ENCODE assay signal across 8 mouse cellular contexts in the genomic region with DNA sequence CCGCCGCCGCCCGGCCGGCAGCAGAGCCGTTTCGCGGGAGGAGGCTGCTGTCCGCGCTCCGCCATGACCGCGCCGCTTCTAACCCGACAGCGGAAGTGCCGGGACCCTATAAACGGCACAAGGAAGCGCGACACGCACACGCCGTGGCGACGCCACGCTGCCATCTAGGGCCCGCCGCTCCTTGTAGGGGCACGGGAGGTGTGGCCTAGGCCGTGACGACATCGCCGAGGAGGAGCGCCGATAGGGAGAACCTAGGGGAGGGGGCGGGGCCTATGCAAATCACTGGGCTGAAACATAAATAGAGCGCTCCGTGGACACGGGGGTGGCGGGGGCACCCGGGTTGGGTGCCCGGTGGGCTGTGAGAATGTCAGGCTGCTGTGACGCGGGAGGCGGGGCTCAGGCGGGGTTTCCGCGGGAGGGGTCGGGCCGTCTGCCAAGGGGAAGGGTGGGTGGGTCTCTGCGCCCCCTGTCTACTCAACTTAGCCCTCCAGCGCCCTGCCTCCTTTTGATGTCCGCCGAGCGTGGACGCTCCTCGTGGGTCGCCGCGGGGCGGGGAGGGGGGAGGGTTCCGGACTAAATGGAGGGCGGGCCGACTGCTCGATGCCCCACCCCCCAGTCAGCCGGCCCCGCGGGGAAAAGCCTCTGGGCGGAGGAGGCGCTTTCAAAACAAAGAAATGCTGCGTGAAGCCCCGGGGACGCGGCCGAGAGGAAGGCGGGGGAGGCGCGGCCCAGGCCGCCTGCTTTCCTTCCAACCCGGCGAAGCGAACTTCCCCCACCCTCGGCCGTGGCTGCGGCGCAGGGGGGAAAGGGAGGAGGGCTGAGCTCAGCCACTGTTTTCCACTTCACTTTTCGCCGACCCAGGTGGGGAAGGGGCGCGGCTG.
DNase-seq lines count a peak whose midpoint lies in the region; ATAC-seq lines count a peak whose summit lies in the region.

No protein-coding gene starts in this region.

- peaks cover 4% of the 10 kb centered on the region; the same call in 1 of the 2 replicates for H3K27me3 ChIP-seq in hindbrain, embryonic 13.5 days

- peaks cover 23% of the 10 kb centered on the region for H3K4me1 ChIP-seq in hindbrain, embryonic 13.5 days (replicated peaks)

- ATAC-seq in hindbrain, embryonic 13.5 days (ENCODE audit: low FRiP score): peak; percentile 95

- H3K4me2 ChIP-seq in hindbrain, embryonic 13.5 days: peak overlapping the region; percentile 72

- peak overlapping the region; percentile 99 for H3K9ac ChIP-seq in hindbrain, embryonic 13.5 days

- peak overlapping the region; percentile 99 for H3K27ac ChIP-seq in hindbrain, embryonic 13.5 days

- no peaks in the 10 kb centered on the region for H3K9me3 ChIP-seq in hindbrain, embryonic 13.5 days

- under 1% methylated on average over 76 of the region's 90 CpGs for WGBS in hindbrain, embryonic 13.5 days

- H3K4me3 ChIP-seq in hindbrain, embryonic 13.5 days: peak overlapping the region; percentile 98

- peak; percentile 99 for DNase-seq in NIH3T3 (ENCODE audit: low read depth)
- DNase-seq in cerebellum, postnatal 10 days: peak; percentile 100
- DNase-seq in frontal cortex, postnatal 10 days (ENCODE audit: low spot score in 2 of 2): peak; percentile 99
- peak; percentile 90 to 95 for DNase-seq in layer of hippocampus, postnatal 25 days (ENCODE audit: extremely low spot score in 1 of 2, low spot score in 1 of 2)
- peak; percentile 99 for DNase-seq in lung, postnatal 25 days (ENCODE audit: low spot score)
- peak; percentile 99 for DNase-seq in retina, embryonic 14.5 days (ENCODE audit: low spot score)
- peak; percentile 100 for DNase-seq in thymus, postnatal 4 days

- no peaks in the 10 kb centered on the region for H3K36me3 ChIP-seq in hindbrain, embryonic 13.5 days

Comparison
In these comparisons a context has a peak if more than half of its experiments do, and no peak if none do; other contexts are left out.
1. Peak in every context shown above with its lines: DNase-seq, ATAC-seq, H3K4me3 ChIP-seq and H3K27ac ChIP-seq.